Mouse (Mus musculus): ENCODE results near the gene Zfp553. TPM values are rescaled to one million over a fixed set of nuclear protein-coding genes. Genes with fewer than 3 reads are reported as not detected.

Zfp553 gene
- total and polyA plus RNA-seq, 3 experiments, result 9.8 to 17.4 (median 15.0) TPM

DNA sequence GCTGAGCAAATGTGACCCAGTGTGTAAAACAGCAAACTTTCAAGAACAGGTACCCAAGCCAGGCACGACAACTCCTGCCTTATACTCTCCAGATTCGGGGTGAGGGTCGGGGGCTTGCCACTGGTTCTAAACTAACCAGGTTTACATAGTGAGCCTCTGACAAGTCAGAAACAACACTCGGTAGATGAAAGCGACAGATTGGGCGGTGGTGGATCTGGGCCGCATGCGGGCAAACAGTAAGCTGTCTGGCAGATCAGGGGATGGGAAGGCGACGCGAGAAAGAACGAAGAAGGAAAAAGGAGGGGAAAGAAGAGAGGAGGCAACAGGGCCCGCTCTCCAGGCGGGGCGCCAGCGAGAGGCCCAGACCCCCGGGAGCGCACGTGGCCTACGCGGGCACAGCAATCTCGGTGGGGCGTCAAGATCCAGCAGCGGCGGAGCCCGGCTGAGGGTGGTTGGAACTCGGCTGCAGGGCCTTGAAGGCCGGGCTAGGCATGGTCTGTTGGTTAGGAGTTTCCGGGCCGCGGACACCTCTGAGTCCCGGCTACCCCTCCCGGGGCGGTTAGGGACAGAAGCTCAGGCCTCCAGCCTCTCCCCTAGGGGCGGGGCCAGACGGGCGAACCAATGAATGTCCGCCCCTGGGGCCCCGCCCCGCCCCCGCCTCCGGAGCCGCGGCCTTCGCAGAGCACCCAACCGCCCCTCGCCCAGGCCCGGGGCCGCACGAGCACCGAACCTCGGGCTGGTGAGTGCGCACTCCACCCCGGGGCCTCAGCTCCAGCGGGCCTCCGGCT lies 11.2 kb downstream of the Zfp553 start, which contains the start of gene Zfp771:
Zfp771 (plus strand) TSS at position 405 of the 788 bp plus-strand sequence.
- peak; percentile 96 for DNase-seq (ENCODE audit: extremely low read depth)
- TF ChIP-seq PAX5 (IDR thresholded peaks at IDR 0.05; ENCODE audit: low read length) (no peak), TCF12 (IDR thresholded peaks at IDR 0.05; ENCODE audit: low read depth, low read length) (peak; percentile 81), UBTF (IDR thresholded peaks at IDR 0.05; ENCODE audit: low read depth, low read length) (peak; percentile 99), USF1 (IDR thresholded peaks at IDR 0.05; ENCODE audit: low read depth, low read length) (no peak), IRF4 (IDR thresholded peaks at IDR 0.05; ENCODE audit: low read depth, low read length) (peak; percentile 42), CHD2 (IDR thresholded peaks at IDR 0.05; ENCODE audit: low read length) (no peak), ZC3H11A (IDR thresholded peaks at IDR 0.05; ENCODE audit: low read depth, low read length) (no peak), JUND (conservative IDR thresholded peaks at IDR 0.05; ENCODE audit: low read depth, low read length) (no peak), RCOR1 (conservative IDR thresholded peaks at IDR 0.05; ENCODE audit: low read depth, low read length) (no peak), CHD1 (IDR thresholded peaks at IDR 0.05; ENCODE audit: low read depth, low read length) (no peak; the same call in 1 of the 2 replicates), MXI1 (IDR thresholded peaks at IDR 0.05; ENCODE audit: low read depth, low read length) (peak; percentile 89), CTCF (conservative IDR thresholded peaks at IDR 0.05 in 1 of 2, IDR thresholded peaks at IDR 0.05 in 1 of 2; ENCODE audit: low read depth in 2 of 2, low read length in 2 of 2) (peak in 1 of 2 experiments; percentile 11; a peak in 1 of 4 replicates), E2F4 (IDR thresholded peaks at IDR 0.05; ENCODE audit: insufficient replicate concordance, low read depth, low read length) (no peak), HCFC1 (IDR thresholded peaks at IDR 0.05; ENCODE audit: low read depth, low read length) (peak; percentile 59), ETS1 (conservative IDR thresholded peaks at IDR 0.05; ENCODE audit: low read depth, low read length) (no peak), MEF2A (IDR thresholded peaks at IDR 0.05; ENCODE audit: borderline replicate concordance, low read depth, low read length) (no peak), NELFE (IDR thresholded peaks at IDR 0.05; ENCODE audit: low read depth, low read length) (peak; percentile 94), MYC (IDR thresholded peaks at IDR 0.05; ENCODE audit: low read depth, low read length) (peak; percentile 56), SIN3A (IDR thresholded peaks at IDR 0.05; ENCODE audit: low read length) (peak; percentile 66; the same call in 1 of the 2 replicates), SMC3 (IDR thresholded peaks at IDR 0.05; ENCODE audit: low read depth, low read length) (no peak), ZNF384 (IDR thresholded peaks at IDR 0.05; ENCODE audit: low read depth, low read length) (0 out of 2 replicates have a peak, but pooled peaks have one; percentile 2), EP300 (IDR thresholded peaks at IDR 0.05; ENCODE audit: low read length) (no peak; the same call in 1 of the 2 replicates), MAFK (IDR thresholded peaks at IDR 0.05; ENCODE audit: insufficient replicate concordance, low read length) (no peak), ZKSCAN1 (IDR thresholded peaks at IDR 0.05; ENCODE audit: borderline replicate concordance, low read depth, low read length) (no peak), POLR2A (IDR thresholded peaks at IDR 0.05; ENCODE audit: low read depth, low read length) (peak; percentile 98), NRF1 (IDR thresholded peaks at IDR 0.05; ENCODE audit: low read depth, low read length) (no peak), BHLHE40 (IDR thresholded peaks at IDR 0.05; ENCODE audit: low read depth, low read length) (peak; percentile 16), MAX (IDR thresholded peaks at IDR 0.05; ENCODE audit: low read length) (peak; percentile 48), ELF1 (IDR thresholded peaks at IDR 0.05; ENCODE audit: low read depth, low read length) (peak; percentile 57; the same call in 1 of the 2 replicates), ZMIZ1 (IDR thresholded peaks at IDR 0.05; ENCODE audit: low read depth, low read length) (peak; percentile 82), MAZ (IDR thresholded peaks at IDR 0.05; ENCODE audit: low read depth, low read length) (peak; percentile 66; the same call in 1 of the 2 replicates), USF2 (conservative IDR thresholded peaks at IDR 0.05; ENCODE audit: low read depth, low read length) (no peak), KAT2A (IDR thresholded peaks at IDR 0.05; ENCODE audit: insufficient replicate concordance, low read length) (no peak), JUN (IDR thresholded peaks at IDR 0.05; ENCODE audit: insufficient read depth, low read depth, low read length) (no peak), GABPA (IDR thresholded peaks at IDR 0.05; ENCODE audit: insufficient replicate concordance, low read depth, low read length) (no peak), TBP (conservative IDR thresholded peaks at IDR 0.05; ENCODE audit: low read depth, low read length) (peak; percentile 79), RAD21 (IDR thresholded peaks at IDR 0.05; ENCODE audit: low read depth, low read length) (no peak), POLR2AphosphoS2 (IDR thresholded peaks at IDR 0.05; ENCODE audit: low read depth, low read length) (peak; percentile 62; the same call in 1 of the 2 replicates)
- Histone ChIP-seq H3K27me3 (replicated peaks) (no peaks in the 10 kb centered on the region), H3K9me3 (replicated peaks; ENCODE audit: low read length) (peaks cover 3% of the 10 kb centered on the region), H3K4me3 (replicated peaks in 1 of 3; ENCODE audit: low read depth in 2 of 3, low read length in 2 of 3, poor library complexity in 1 of 3) (peak within 1 kb of the TSS; percentile 76 to 90 (median 82)), H3K9ac (ENCODE audit: insufficient read depth, low read depth) (peak within 1 kb of the TSS; percentile 99), H3K27ac (ENCODE audit: insufficient read depth, low read depth) (peak within 1 kb of the TSS; percentile 88), H3K36me3 (replicated peaks in 1 of 2; ENCODE audit: control insufficient read depth in 1 of 2, insufficient read depth in 1 of 2, low read length in 1 of 2) (peaks cover 16 to 33% of the 10 kb centered on the region in 2 experiments), H3K4me1 (ENCODE audit: control insufficient read depth in 1 of 2, insufficient read depth in 2 of 2) (peaks cover 14 to 42% of the 10 kb centered on the region in 2 experiments), H3K79me2 (replicated peaks; ENCODE audit: control insufficient read depth, extremely low read depth, insufficient read depth, poor library complexity, severe bottlenecking) (peaks cover 4% of the 10 kb centered on the region), H3K4me2 (ENCODE audit: insufficient read depth, low read depth, poor library complexity, severe bottlenecking) (peak within 1 kb of the TSS; percentile 64)
- in situ Hi-C loops (cut with MboI; ENCODE audit: low pct_ligation_motif_present, low pct_unique_long_range_greater_than_20kb, low sequenced_read_pairs) (no loop called here), dilution Hi-C loops (cut with MboI; ENCODE audit: extremely low pct_ligation_motif_present, extremely low pct_unique_long_range_greater_than_20kb, low sequenced_read_pairs) (no loop called here)
